Mouse (Mus musculus) kidney, embryonic 14.5 days (tissue): ENCODE measurements around the gene Sdhd. TPM values are rescaled to one million over a fixed set of nuclear protein-coding genes. Genes with fewer than 3 reads are reported as not detected.

ENCODE experiments used
- ATAC-seq: fragments of 200-750 bp; cut with Nextera tagmentation; 2 replicates; pipeline ENCODE4 v1.8.0; 2017; ENCODE audit warnings: moderate number of reproducible peaks, mild to moderate bottlenecking, moderate TSS enrichment, moderate library complexity; ENCODE audit not compliant: low FRiP score, low TSS enrichment
- H3K27ac ChIP-seq: fragments of 300-500 bp; sonication (generic); 2 replicates; pipeline ENCODE4 v1.5.1; 2014; ENCODE audit warnings: low read depth, mild to moderate bottlenecking, low read length, moderate library complexity, mixed read lengths
- H3K27me3 ChIP-seq: fragments of 300-500 bp; sonication (generic); 2 replicates; pipeline ENCODE4 v1.6.1; 2014; ENCODE audit warnings: mild to moderate bottlenecking, low read length; ENCODE audit not compliant: control insufficient read depth, insufficient read depth
- H3K36me3 ChIP-seq: fragments of 300-500 bp; sonication (generic); 2 replicates; pipeline ENCODE4 v1.6.1; 2014; ENCODE audit warnings: low read length, mixed read lengths; ENCODE audit not compliant: control insufficient read depth, insufficient read depth
- H3K4me1 ChIP-seq: fragments of 300-500 bp; sonication (generic); 2 replicates; pipeline ENCODE4 v1.6.1; 2014; ENCODE audit warnings: low read length, mixed read lengths; ENCODE audit not compliant: control insufficient read depth, insufficient read depth
- H3K4me2 ChIP-seq: fragments of 300-500 bp; sonication (generic); replicated peaks from 2 replicates; pipeline ENCODE4 v1.6.1; 2014; ENCODE audit warnings: low read depth, mild to moderate bottlenecking, low read length
- H3K4me3 ChIP-seq: fragments of 300-500 bp; sonication (generic); 2 replicates; pipeline ENCODE4 v1.5.1; 2014; ENCODE audit warnings: mild to moderate bottlenecking, low read length
- H3K9ac ChIP-seq: fragments of 300-500 bp; sonication (generic); 2 replicates; pipeline ENCODE4 v1.6.1; 2014; ENCODE audit warnings: low read depth, mild to moderate bottlenecking, low read length, moderate library complexity
- H3K9me3 ChIP-seq: fragments of 300-500 bp; sonication (generic); 2 replicates; pipeline ENCODE4 v1.6.1; 2016; ENCODE audit warnings: low read length; ENCODE audit not compliant: control insufficient read depth
- WGBS: fragments of 180-500 bp; shearing (Covaris S2); extraction: QIAGEN DNeasy Blood & Tissue Kit; methylation state at CpG from one replicate; pipeline ENCODE4 v1.1.7; 2014; 5-methylcytosine and 5-hydroxymethylcytosine counted together
- polyA plus RNA-seq: library from polyadenylated mRNA; unstranded; fragments of >200 nt; fragmentation: Nextera tagmentation; extraction: Ambion mirVana; gene quantifications from 2 replicates; pipeline ENCODE4 v1.2.1, GENCODE M21; 2014

Gene Sdhd
- polyA plus RNA-seq, 1 experiment from 2014 or later = 365 TPM

DNA sequence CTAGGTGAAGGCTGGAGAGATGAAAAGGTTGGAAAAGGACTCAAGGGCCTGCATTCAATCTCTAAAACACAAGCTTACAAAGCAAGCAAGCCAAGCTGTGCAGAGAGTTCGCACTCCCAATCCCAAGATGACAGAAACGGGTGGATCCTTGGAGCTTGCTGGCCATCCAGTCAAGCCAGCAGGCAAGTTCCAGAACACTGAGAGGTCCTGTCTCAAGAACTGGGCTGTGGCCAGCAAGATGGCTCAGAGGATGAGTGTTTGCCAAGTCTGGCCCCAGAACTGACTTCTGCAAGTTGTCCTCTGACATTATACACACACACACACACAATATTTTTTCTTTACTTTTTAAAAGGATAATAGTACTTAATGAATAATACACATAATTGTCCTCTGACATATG, 35.7 kb downstream of the Sdhd start:
- no peak overlapping the region for H3K27ac ChIP-seq
- H3K4me3 ChIP-seq = no peak overlapping the region
- no peaks in the 10 kb centered on the region for H3K36me3 ChIP-seq
- H3K9ac ChIP-seq = no peak overlapping the region
- no peak overlapping the region for H3K4me2 ChIP-seq
- no peak for ATAC-seq
- WGBS = 86% methylated on average over 2 of the region's 2 CpGs
- H3K27me3 ChIP-seq = no peaks in the 10 kb centered on the region
- no peaks in the 10 kb centered on the region for H3K4me1 ChIP-seq
- no peaks in the 10 kb centered on the region for H3K9me3 ChIP-seq

DNA sequence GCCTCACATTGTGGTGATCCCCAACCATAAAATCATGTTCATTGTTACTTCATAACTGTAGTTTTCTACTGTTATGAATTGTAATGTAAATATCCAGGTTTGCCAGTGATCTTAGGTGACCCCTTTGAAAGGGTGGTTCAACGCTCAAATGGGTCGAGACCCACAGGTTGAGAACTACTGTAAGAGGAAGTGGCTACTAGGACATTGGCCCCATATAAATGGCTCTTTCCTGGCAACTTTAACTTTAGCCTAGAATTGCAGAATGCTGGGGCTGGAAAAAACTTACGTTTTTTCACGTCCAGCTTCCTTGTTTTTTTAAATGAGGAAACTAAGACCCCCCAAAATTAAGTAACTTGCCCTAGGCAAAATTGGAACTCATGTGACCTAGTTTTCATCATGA, 36.2 kb downstream of the Sdhd start:
- Histone ChIP-seq H3K27me3 (no peaks in the 10 kb centered on the region), H3K9me3 (no peaks in the 10 kb centered on the region), H3K9ac (no peak overlapping the region), H3K4me1 (no peaks in the 10 kb centered on the region), H3K27ac (no peak overlapping the region), H3K36me3 (no peaks in the 10 kb centered on the region), H3K4me2 (no peak overlapping the region), H3K4me3 (no peak overlapping the region)
- no peak for ATAC-seq
- 89% methylated on average over 4 of the region's 4 CpGs for WGBS

DNA sequence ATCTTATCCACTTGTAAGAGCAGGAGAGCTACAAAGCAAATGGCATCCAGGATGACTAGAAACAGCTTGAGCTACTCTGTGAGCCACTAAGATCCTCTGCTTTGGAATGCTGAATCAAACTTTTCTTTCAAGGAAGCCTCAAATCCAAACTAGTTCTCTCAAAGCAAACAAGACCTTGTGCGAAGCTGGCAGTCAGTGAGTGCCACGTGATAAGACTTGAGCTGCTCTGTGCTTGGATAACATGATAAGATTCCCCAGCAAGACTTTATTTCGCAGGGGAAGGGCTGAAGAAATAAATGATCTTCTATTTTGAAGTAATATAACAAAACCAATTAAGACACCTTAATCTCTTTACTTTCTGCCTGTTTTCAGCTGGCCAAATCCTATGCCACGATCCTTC, 37.7 kb downstream of the Sdhd start:
- Histone ChIP-seq H3K4me2 (no peak overlapping the region), H3K9ac (no peak overlapping the region), H3K4me3 (no peak overlapping the region), H3K27ac (no peak overlapping the region), H3K27me3 (no peaks in the 10 kb centered on the region), H3K9me3 (no peaks in the 10 kb centered on the region; the same call in 1 of the 2 replicates), H3K4me1 (no peaks in the 10 kb centered on the region), H3K36me3 (no peaks in the 10 kb centered on the region)
- 80% methylated on average over 4 of the region's 4 CpGs for WGBS
- no peak for ATAC-seq

DNA sequence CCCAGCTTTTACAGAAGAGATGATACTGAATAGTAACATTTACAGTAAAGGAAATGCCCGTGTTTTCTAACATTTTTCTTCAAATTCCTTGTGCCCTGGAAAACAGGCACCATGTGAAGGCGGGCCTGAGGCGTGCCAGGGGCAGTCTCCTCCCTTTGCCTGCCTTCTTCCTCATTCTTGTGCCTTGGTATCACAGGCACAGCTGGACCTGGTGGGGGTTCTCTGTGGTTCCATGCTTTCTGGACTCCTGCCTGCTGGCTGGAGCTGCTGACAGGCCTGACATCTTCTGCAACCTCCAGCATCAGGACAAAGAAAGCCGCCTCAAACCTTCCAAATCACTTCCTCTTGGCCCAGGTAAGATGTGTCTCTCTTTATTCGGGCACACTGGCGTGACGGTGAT, 38.4 kb downstream of the Sdhd start:
- 81% methylated on average over 7 of the region's 7 CpGs for WGBS
- no peaks in the 10 kb centered on the region for H3K4me1 ChIP-seq

DNA sequence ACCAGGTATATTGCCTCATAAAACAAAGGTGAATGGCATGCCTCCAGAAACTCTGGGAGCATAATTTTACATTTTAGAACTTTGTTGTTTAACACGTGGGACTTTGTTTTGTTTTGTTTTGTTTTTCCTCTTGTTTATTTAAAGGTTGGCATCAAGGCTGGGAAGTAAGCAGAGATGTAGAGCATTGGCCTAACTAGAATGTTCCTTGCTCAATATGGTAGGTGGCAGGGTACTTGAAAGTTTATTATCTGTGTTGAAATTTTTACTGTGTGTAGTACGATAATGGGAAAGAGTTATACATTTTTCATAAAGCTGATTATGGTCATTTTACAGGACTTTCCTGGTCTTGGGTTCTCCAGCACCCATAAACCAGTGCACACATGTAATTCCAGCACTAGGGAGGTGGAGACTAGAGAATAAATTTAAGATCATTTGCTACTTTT, 41.7 kb downstream of the Sdhd start:
- no peaks in the 10 kb centered on the region for H3K27me3 ChIP-seq

More for the DNA sequence above, 38.4 kb downstream of the Sdhd start:
- Histone ChIP-seq H3K9ac (no peak overlapping the region), H3K9me3 (no peaks in the 10 kb centered on the region; the same call in 1 of the 2 replicates), H3K4me2 (no peak overlapping the region), H3K36me3 (no peaks in the 10 kb centered on the region), H3K27me3 (no peaks in the 10 kb centered on the region), H3K4me3 (no peak overlapping the region), H3K27ac (no peak overlapping the region)
- ATAC-seq = no peak

DNA sequence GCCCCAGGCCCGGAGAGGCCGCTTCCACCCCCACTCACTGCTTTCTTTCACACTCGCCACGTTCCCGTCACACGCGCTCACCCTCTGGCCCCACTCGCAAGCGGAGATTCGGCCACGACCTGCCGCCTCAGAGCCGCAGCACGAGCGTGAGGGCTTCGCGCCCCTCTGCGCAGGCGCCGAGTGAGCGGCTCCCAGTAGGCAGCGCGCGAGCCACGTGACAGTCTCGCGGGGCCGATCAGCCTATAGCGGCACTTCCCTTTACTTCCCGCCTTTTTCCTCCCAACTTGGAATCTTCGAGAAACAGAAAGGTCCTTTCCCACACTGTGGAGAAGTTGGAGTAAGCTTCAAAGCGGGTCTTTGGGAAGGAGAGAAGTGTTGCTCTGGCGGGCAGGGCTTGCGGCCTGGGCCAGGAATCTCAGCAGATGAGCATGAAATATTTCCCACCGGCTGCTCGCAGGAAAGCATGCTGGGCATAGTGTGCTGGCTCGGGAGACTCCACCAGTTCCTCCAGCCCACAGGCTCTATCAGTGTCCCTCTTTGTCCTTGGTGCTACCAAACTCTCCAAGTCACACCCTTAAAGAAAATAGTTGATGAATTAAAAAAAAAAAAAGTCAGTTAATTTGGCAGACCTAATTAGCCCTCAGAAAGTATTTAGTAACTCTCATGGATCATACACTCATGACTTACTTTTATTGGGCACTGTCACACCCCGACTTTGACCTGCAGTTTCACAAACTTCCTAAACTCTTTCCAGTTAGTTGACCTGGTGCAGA, 42.3 kb downstream of the Sdhd start, which contains the start of gene Tex12:
Gene Tex12, minus strand, starts transcription at position 181 of the 773 bp plus-strand sequence.
- no peaks in the 10 kb centered on the region; the same call in 1 of the 2 replicates for H3K9me3 ChIP-seq
- no peak within 1 kb of the TSS for H3K27ac ChIP-seq
- H3K4me3 ChIP-seq = no peak within 1 kb of the TSS
- no peaks in the 10 kb centered on the region for H3K4me1 ChIP-seq
- H3K36me3 ChIP-seq = no peaks in the 10 kb centered on the region
- no peak for ATAC-seq
- H3K4me2 ChIP-seq = no peak within 1 kb of the TSS
- H3K9ac ChIP-seq = no peak within 1 kb of the TSS
- WGBS = 90% methylated on average over 38 of the region's 38 CpGs
- no peaks in the 10 kb centered on the region for H3K27me3 ChIP-seq

More for the DNA sequence above, 41.7 kb downstream of the Sdhd start:
- no peak for ATAC-seq
- Histone ChIP-seq H3K9ac (no peak overlapping the region), H3K9me3 (no peaks in the 10 kb centered on the region; the same call in 1 of the 2 replicates), H3K4me2 (no peak overlapping the region), H3K4me1 (no peaks in the 10 kb centered on the region), H3K4me3 (no peak overlapping the region), H3K36me3 (no peaks in the 10 kb centered on the region), H3K27ac (no peak overlapping the region)
- WGBS = 78% methylated on average over 2 of the region's 2 CpGs

DNA sequence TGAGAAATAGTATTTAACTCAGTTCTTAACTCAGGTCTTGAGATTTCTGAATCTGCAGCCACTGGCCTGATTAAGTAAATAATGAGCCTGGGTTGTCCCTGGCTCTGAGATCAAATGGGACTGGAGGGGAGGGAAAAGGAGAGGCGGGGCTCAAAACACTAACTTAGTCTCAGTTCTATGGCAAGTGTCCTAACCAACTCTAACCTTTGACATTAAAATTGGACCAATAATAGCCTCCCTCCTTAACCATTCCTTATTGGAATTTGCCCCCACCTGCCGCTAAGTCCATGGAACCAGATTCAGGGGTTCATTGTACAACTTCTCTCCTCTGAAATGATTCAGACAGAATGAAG, 48.5 kb downstream of the Sdhd start, which contains the start of gene Bco2:
Gene Bco2, minus strand, starts transcription at position 88 of the 353 bp plus-strand sequence.
- no peak for ATAC-seq
- WGBS = 29% methylated on average over 2 of the region's 2 CpGs
- H3K9ac ChIP-seq = no peak within 1 kb of the TSS; the same call in 1 of the 2 replicates
- H3K36me3 ChIP-seq = no peaks in the 10 kb centered on the region
- no peaks in the 10 kb centered on the region for H3K9me3 ChIP-seq
- H3K27me3 ChIP-seq = no peaks in the 10 kb centered on the region
- H3K4me2 ChIP-seq = no peak within 1 kb of the TSS; the same call in 1 of the 2 replicates
- H3K4me1 ChIP-seq = no peaks in the 10 kb centered on the region
- no peak within 1 kb of the TSS for H3K4me3 ChIP-seq
- no peak within 1 kb of the TSS for H3K27ac ChIP-seq

GRCm38 (mm10) chr9:50554241-50555093, 49.1 kb downstream of the Sdhd start, which contains the start of gene Il18:
Gene Il18 (plus strand): TSS chr9:50554827.
- Histone ChIP-seq H3K4me1 (no peaks in the 10 kb centered on the region), H3K27ac (no peak within 1 kb of the TSS), H3K4me2 (no peak within 1 kb of the TSS; the same call in 1 of the 2 replicates), H3K9me3 (no peaks in the 10 kb centered on the region), H3K36me3 (no peaks in the 10 kb centered on the region), H3K27me3 (no peaks in the 10 kb centered on the region), H3K9ac (no peak within 1 kb of the TSS; the same call in 1 of the 2 replicates), H3K4me3 (no peak within 1 kb of the TSS)
- WGBS = 30% methylated on average over 12 of the region's 12 CpGs
- ATAC-seq = no peak
